Mouse (Mus musculus): Measurements from ENCODE around the gene Vmn1r13.

DNA sequence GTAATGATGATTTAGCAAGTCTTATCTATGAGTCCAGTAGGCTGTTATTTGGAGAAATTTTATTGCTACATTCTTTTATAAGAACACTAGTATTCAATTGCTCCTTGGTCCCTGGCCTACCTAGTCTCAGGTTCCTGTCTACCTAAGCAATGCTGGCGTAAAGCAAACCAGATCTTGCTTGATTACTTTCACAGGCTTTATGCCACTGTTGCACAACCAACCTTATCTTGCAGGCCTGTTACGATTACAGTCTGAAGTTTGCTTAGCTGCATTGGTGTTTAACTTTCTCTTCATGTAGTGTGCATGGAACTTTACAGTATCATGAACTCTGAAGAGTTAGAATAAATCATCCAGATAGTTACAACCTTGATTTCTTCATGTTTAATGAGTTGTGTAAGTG, 57.9 kb downstream of the Vmn1r13 start:
- no peak for TF ChIP-seq CTCF (conservative IDR thresholded peaks at IDR 0.05; ENCODE audit: low read length)
- TF ChIP-seq NANOG (IDR thresholded peaks at IDR 0.05; ENCODE audit: borderline replicate concordance, low read length), result no peak

Measured in E14TG2a.4 (cell line).